Mouse (Mus musculus) hindbrain, embryonic 12.5 days (tissue): Measurements from ENCODE around the gene Bmp2k. TPM values are rescaled to one million over a fixed set of nuclear protein-coding genes. Genes with fewer than 3 reads are reported as not detected.

Experiments
- ATAC-seq: fragments of 200-750 bp; cut with Nextera tagmentation; 2 replicates; pipeline ENCODE4 v1.8.0; 2017; ENCODE audit warnings: moderate TSS enrichment; ENCODE audit not compliant: low FRiP score
- H3K27ac ChIP-seq: fragments of 300-500 bp; sonication (generic); 2 replicates; pipeline ENCODE4 v1.5.1; 2016; ENCODE audit warnings: mild to moderate bottlenecking
- H3K27me3 ChIP-seq: fragments of 300-500 bp; sonication (generic); 2 replicates; pipeline ENCODE4 v1.6.1; 2016; ENCODE audit warnings: mild to moderate bottlenecking
- H3K36me3 ChIP-seq: fragments of 300-500 bp; sonication (generic); 2 replicates; pipeline ENCODE4 v1.6.1; 2016; ENCODE audit warnings: mild to moderate bottlenecking
- H3K4me1 ChIP-seq: fragments of 300-500 bp; sonication (generic); 2 replicates; pipeline ENCODE4 v1.6.1; 2016
- H3K4me2 ChIP-seq: fragments of 300-500 bp; sonication (generic); replicated peaks from 2 replicates; pipeline ENCODE4 v1.6.1; 2016; ENCODE audit warnings: mild to moderate bottlenecking
- H3K4me3 ChIP-seq: fragments of 300-500 bp; sonication (generic); 2 replicates; pipeline ENCODE4 v1.5.1; 2016; ENCODE audit warnings: mild to moderate bottlenecking
- H3K9ac ChIP-seq: fragments of 300-500 bp; sonication (generic); 2 replicates; pipeline ENCODE4 v1.6.1; 2016; ENCODE audit warnings: mild to moderate bottlenecking, moderate library complexity
- H3K9me3 ChIP-seq: fragments of 300-500 bp; sonication (generic); replicated peaks from 2 replicates; pipeline ENCODE4 v1.6.1; 2016; ENCODE audit warnings: mild to moderate bottlenecking
- WGBS: fragments of 180-500 bp; shearing (Covaris S2); methylation state at CpG from one replicate; pipeline ENCODE4 v1.1.7; 2016; 5-methylcytosine and 5-hydroxymethylcytosine counted together
- polyA plus RNA-seq: library from polyadenylated mRNA; unstranded; fragments of >200 nt; fragmentation: Nextera tagmentation; extraction: Ambion mirVana; gene quantifications from 2 replicates; pipeline ENCODE4 v1.2.1, GENCODE M21; 2016

Gene Bmp2k
- polyA plus RNA-seq, 1 experiment from 2014 or later: 12.8 TPM

DNA sequence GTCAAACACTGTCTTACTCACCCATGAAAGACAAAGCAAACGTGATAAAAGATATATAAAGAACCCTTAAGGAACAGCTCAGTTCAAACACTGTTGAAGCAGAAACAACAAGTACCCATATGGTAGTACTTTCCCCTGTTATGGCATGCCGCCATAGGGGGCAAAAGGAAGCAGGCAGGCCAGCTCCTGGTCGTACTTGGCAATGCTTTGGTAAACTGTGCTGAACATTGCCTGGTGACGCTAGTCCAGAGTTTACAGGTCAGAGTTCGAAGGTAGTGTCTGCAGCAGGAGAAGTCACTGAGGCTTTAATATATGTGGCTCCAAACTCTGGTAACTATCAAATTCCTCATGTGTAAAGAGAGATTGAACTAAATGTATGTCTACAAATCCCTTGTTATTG is 81.2 kb downstream of the Bmp2k start:
- Histone ChIP-seq H3K36me3 (no peaks in the 10 kb centered on the region), H3K4me1 (no peaks in the 10 kb centered on the region), H3K9me3 (no peaks in the 10 kb centered on the region), H3K4me3 (no peak overlapping the region), H3K4me2 (no peak overlapping the region), H3K9ac (no peak overlapping the region), H3K27me3 (no peaks in the 10 kb centered on the region), H3K27ac (no peak overlapping the region)
- WGBS: 77% methylated on average over 5 of the region's 5 CpGs
- ATAC-seq: no peak

DNA sequence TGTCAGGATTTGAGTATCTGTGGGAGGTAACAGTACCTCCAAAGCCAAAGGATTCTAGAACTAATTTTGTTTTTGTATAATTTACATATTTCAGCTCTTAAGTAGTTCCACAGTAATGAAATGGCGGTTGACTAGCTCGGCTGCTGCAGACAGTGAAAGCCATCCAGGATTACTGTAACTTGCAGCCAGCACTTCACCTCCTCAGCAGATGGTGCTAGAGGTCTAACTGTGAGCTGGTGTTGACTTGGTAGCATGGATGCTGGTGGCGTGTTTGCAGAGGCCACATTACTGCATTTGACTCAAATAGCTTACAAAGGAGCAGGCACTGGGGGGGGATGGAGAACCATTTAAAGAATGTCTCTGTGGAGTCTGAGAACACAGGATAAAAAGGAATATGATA is 84.0 kb downstream of the Bmp2k start:
- no peak overlapping the region for H3K4me2 ChIP-seq
- no peaks in the 10 kb centered on the region for H3K4me1 ChIP-seq
- no peaks in the 10 kb centered on the region for H3K9me3 ChIP-seq
- WGBS: 77% methylated on average over 3 of the region's 3 CpGs
- H3K9ac ChIP-seq: no peak overlapping the region
- no peak for ATAC-seq
- H3K27ac ChIP-seq: no peak overlapping the region
- H3K4me3 ChIP-seq: no peak overlapping the region
- no peaks in the 10 kb centered on the region for H3K27me3 ChIP-seq
- peaks cover 18% of the 10 kb centered on the region for H3K36me3 ChIP-seq

DNA sequence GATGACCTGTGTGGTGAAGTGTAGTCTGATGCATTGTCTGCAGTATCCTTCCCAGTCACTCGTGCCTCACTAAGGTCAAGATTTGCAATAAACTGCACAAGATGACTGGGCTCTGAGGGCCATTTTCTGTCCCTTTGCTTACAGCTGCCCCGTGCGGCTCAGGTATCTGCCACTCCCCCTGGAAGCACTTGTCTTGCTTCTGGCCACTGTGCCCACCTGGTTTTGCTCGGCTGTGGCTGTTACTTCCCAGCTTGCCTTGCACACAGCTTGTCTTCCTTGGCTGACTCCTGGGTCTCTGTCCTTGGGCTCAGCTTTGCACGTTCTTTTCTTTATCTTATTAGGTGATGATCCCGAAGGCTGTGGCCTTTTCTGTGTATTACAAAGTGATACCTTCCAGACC is 86.2 kb downstream of the Bmp2k start:
- Histone ChIP-seq H3K4me1 (no peaks in the 10 kb centered on the region), H3K27me3 (no peaks in the 10 kb centered on the region), H3K4me3 (no peak overlapping the region), H3K9me3 (no peaks in the 10 kb centered on the region), H3K4me2 (no peak overlapping the region), H3K36me3 (peaks cover 34% of the 10 kb centered on the region), H3K9ac (no peak overlapping the region), H3K27ac (no peak overlapping the region)
- no peak for ATAC-seq
- WGBS: 88% methylated on average over 6 of the region's 6 CpGs

DNA sequence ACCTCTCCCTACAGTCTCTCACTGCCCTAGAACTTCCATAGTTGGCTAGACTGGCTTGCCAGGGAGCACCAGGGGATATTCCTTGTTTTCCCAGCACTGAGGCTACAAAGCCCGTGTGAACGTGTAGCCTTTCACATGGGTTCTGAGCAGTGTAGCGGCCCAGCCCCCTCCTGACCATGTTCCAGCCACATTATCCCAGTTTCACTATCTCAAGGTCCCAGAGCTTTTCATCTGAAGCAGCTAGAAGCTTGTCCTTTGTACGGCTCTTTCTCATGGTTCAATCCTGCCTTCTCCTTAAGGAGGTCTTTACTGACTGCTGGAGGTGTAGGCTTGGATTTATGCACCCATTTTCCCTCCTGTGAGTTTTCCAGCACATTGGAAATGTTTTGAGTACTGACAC is 87.1 kb downstream of the Bmp2k start:
- Histone ChIP-seq H3K4me3 (no peak overlapping the region), H3K4me2 (no peak overlapping the region), H3K36me3 (peaks cover 38% of the 10 kb centered on the region), H3K9ac (no peak overlapping the region), H3K27ac (no peak overlapping the region), H3K9me3 (no peaks in the 10 kb centered on the region), H3K4me1 (no peaks in the 10 kb centered on the region), H3K27me3 (no peaks in the 10 kb centered on the region)
- WGBS: 90% methylated on average over 4 of the region's 4 CpGs
- ATAC-seq: no peak

DNA sequence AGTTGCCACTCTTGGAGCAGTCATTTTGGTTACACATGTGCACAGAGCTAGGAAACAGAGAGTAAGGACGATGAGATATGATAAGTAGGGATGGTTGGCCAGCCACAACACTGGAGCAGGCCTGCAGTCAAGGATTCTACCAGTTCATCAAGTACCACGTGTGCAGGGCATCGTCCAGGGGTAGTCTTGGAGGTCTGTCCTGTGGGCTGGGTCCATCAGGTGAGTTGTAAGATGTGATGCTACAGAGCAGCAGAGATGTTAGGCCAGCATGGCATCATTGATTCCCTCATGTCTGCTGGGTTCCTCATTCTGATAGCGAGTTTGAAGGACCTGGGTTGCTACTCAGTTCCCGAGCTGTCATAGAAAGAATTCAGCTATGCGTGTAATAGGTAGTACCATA is 87.6 kb downstream of the Bmp2k start:
- H3K9me3 ChIP-seq: no peaks in the 10 kb centered on the region
- no peak overlapping the region for H3K9ac ChIP-seq
- 92% methylated on average over 6 of the region's 6 CpGs for WGBS
- H3K4me2 ChIP-seq: no peak overlapping the region
- no peak overlapping the region for H3K27ac ChIP-seq
- peaks cover 41% of the 10 kb centered on the region for H3K36me3 ChIP-seq
- no peaks in the 10 kb centered on the region for H3K27me3 ChIP-seq
- no peak for ATAC-seq
- no peak overlapping the region for H3K4me3 ChIP-seq
- no peaks in the 10 kb centered on the region for H3K4me1 ChIP-seq

DNA sequence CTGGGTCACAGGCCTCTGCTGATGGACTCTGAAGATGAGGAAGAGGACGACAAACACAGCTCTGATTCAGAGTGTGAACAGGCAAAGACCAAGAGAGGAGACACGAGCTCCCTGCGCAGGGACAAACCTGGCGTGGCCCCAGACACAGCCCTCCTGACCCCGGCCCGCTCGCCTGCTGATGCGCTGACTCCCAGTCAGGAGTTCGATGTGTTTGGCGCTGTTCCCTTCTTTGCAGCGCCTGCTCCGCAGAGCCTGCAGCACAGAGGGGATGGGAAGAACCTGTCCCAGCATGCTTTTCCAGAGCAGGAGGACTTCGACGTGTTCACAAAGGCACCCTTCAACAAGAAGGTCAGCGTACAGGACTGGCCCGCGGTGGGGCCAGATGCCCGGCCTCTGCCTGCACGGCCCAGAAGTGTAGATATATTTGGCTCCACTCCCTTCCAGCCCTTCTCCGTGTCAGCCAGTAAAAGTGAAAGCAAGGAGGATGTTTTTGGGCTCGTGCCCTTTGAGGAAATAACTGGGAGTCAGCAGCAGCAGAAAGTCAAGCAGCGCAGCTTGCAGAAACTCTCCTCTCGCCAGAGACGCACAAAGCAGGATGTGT is 89.6 kb downstream of the Bmp2k start:
- H3K36me3 ChIP-seq: peaks cover 43% of the 10 kb centered on the region
- WGBS: 91% methylated on average over 24 of the region's 24 CpGs
- no peak overlapping the region for H3K9ac ChIP-seq
- H3K4me3 ChIP-seq: no peak overlapping the region
- H3K27ac ChIP-seq: no peak overlapping the region
- no peaks in the 10 kb centered on the region for H3K4me1 ChIP-seq
- H3K9me3 ChIP-seq: no peaks in the 10 kb centered on the region
- no peak overlapping the region for H3K4me2 ChIP-seq
- no peaks in the 10 kb centered on the region for H3K27me3 ChIP-seq
- no peak for ATAC-seq

DNA sequence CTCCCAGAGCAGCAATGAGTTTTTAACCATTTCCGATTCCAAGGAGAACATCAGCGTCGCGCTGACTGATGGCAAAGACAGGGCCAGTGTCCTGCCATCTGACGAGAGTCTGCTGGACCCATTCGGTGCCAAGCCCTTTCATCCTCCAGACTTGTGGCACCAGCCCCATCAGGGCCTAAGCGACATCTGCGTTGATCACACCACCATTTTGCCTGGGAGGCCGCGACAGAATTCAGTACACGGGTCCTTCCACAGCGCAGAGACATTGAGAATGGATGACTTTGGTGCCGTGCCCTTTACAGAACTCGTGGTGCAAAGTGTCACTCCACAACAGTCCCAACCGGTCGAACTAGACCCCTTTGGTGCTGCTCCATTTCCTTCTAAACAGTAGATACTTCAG is 90.3 kb downstream of the Bmp2k start:
- H3K4me3 ChIP-seq: no peak overlapping the region
- no peak overlapping the region for H3K9ac ChIP-seq
- no peak overlapping the region for H3K27ac ChIP-seq
- no peaks in the 10 kb centered on the region for H3K27me3 ChIP-seq
- no peaks in the 10 kb centered on the region for H3K9me3 ChIP-seq
- no peak for ATAC-seq
- WGBS: 93% methylated on average over 16 of the region's 16 CpGs
- no peak overlapping the region for H3K4me2 ChIP-seq
- H3K4me1 ChIP-seq: no peaks in the 10 kb centered on the region
- H3K36me3 ChIP-seq: peaks cover 45% of the 10 kb centered on the region

DNA sequence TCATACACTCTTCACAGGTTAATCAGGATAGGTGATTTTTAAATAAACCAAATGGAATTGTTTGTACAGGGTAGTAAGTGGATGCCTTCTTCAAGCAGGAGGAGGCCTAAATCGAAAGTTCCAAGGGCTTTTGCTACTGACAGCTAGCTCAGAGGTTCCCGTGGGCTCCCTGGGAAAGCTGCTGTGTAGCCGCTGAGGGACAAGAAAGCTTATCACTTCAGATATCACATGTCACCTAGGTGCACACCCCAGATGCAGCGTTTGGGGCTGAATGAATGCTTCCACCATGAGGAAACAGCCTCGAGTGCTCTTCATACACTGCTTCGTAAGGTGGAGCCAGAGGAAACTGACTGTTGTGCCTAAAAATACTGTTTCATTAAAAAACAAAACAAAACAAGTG is 90.7 kb downstream of the Bmp2k start:
- H3K4me1 ChIP-seq: no peaks in the 10 kb centered on the region
- no peak overlapping the region for H3K27ac ChIP-seq
- no peak overlapping the region for H3K4me2 ChIP-seq
- H3K27me3 ChIP-seq: no peaks in the 10 kb centered on the region
- H3K36me3 ChIP-seq: peaks cover 49% of the 10 kb centered on the region
- H3K4me3 ChIP-seq: no peak overlapping the region
- WGBS: 86% methylated on average over 6 of the region's 6 CpGs
- ATAC-seq: no peak
- no peaks in the 10 kb centered on the region for H3K9me3 ChIP-seq
- H3K9ac ChIP-seq: no peak overlapping the region

DNA sequence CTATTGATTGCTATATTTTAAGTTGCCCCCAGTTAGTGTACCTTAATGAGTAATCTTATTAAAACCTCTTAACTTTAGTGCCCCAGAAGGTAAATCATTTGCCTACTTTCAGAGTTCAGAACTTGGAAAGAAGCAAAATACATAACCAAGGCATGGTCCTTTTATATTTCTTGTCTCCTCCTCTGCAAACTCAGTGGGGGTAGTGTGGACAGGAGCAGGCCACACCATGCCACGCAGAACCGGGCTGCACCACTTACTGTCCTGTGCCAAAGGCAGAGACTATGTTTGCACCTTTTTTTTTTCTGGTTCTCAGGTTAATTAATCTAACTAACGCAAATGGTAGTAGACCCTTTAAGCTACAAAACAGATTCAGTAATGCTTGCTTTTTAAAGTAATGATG is 91.9 kb downstream of the Bmp2k start:
- no peaks in the 10 kb centered on the region for H3K9me3 ChIP-seq
- H3K4me2 ChIP-seq: no peak overlapping the region
- no peak overlapping the region for H3K4me3 ChIP-seq
- WGBS: 95% methylated on average over 3 of the region's 3 CpGs
- H3K36me3 ChIP-seq: peaks cover 46% of the 10 kb centered on the region
- ATAC-seq: no peak
- H3K9ac ChIP-seq: no peak overlapping the region
- no peaks in the 10 kb centered on the region for H3K4me1 ChIP-seq
- no peaks in the 10 kb centered on the region for H3K27me3 ChIP-seq
- no peak overlapping the region for H3K27ac ChIP-seq

DNA sequence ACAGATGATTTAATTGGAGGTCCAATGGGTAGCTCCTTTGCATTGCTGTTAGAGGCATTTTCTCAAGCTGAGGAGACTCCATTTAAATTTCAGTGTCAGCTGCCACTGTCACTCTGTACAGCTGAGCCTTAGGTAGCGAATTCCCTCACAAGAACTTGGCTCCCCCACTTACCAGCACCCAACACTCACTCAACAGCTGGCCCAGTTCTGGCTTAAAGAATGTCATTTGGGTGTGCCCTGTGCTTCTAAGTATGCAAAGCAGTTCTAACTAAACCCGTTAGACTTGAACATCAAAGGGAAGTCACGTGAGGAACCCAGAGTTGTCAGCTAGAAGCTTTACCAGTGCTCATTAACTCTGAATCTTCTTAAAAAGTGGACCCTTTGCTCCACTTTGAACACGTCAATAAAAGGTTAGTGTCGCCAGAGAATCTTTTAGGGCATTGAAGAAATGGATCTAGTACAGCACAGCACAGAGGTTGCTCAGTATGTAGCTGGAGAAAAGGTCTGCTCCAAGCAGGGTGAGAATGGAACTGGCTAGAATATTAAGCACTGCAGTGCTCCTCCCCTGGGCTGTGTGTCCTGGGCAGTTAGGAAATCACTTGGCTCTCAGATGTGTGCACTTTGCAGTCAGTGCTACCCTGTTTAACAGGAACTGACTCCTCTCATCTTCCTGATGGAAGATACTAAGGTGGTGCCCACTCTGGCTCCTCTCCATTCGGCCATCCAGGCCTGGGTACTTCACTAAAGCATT is 92.7 kb downstream of the Bmp2k start:
- WGBS: 80% methylated on average over 6 of the region's 6 CpGs

DNA sequence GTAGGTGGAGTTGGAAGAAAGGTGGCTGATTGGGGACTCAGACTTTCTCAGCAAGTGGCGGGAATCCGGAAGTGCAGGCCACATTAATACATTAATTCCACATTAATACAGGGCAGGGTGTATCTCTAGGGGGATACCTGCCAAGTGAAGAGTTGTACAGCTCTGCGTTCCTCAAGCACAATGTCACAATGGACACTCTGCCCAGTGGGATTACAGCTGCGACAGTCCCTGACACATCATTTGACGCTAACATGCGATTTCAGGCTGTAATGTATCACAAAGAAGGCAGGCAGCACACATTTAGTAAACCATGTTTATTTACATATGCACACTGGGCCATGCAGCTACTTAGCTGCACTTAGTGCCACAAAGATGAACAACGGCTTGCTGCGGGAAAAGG is 95.5 kb downstream of the Bmp2k start:
- no peak overlapping the region for H3K4me2 ChIP-seq
- no peak overlapping the region for H3K4me3 ChIP-seq
- H3K27ac ChIP-seq: no peak overlapping the region
- no peaks in the 10 kb centered on the region for H3K9me3 ChIP-seq
- H3K4me1 ChIP-seq: no peaks in the 10 kb centered on the region
- no peak overlapping the region for H3K9ac ChIP-seq
- H3K36me3 ChIP-seq: peaks cover 34% of the 10 kb centered on the region
- H3K27me3 ChIP-seq: no peaks in the 10 kb centered on the region
- ATAC-seq: no peak
- WGBS: 80% methylated on average over 8 of the region's 8 CpGs

More for the DNA sequence above, 92.7 kb downstream of the Bmp2k start:
- H3K4me1 ChIP-seq: no peaks in the 10 kb centered on the region
- H3K9me3 ChIP-seq: no peaks in the 10 kb centered on the region
- H3K27me3 ChIP-seq: no peaks in the 10 kb centered on the region
- H3K36me3 ChIP-seq: peaks cover 49% of the 10 kb centered on the region
- no peak for ATAC-seq
- H3K4me2 ChIP-seq: no peak overlapping the region
- no peak overlapping the region for H3K4me3 ChIP-seq
- H3K27ac ChIP-seq: no peak overlapping the region
- no peak overlapping the region for H3K9ac ChIP-seq

DNA sequence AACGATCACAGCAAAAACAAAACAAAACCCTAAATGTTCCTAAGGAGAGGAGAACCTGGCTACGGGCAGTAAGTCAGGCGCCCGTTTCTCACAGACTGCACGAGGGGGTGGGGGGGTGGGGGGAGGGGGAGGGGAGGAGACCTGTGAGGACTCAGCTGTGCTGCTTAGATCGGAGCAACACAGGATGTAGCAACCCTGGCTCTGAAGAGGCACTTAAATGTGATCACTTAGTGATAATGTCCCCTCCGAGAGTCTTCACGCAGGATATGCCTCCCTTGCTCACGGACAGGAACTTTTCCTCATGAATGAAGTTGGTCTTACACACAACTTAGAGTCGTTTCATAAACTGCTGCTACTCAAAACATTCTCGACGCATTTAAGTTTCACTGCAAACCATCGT is 97.8 kb downstream of the Bmp2k start:
- WGBS: 74% methylated on average over 10 of the region's 13 CpGs
- Histone ChIP-seq H3K4me3 (no peak overlapping the region), H3K9ac (no peak overlapping the region), H3K4me2 (no peak overlapping the region), H3K4me1 (no peaks in the 10 kb centered on the region), H3K27me3 (no peaks in the 10 kb centered on the region), H3K27ac (no peak overlapping the region), H3K36me3 (peaks cover 37% of the 10 kb centered on the region), H3K9me3 (no peaks in the 10 kb centered on the region)
- ATAC-seq: no peak

DNA sequence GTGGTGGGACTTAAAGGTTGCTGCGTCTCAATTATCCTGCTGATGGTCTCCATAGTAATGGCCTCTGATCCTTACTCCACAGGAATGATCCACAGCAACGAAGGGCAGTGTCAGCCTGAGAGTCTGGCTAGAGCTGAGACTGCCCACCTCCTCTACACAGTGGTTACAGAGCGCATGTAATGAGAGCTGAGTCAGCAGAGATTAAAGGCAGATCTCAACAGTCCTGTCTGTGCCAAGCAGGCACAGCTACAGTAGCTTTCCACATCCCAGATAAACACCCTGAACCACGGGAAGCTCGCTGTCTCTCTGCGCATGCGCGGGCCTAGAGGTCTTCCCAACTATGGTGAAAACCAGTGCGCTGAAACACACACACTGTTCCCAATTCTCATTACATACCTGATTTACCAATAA is 100.1 kb downstream of the Bmp2k start:
- WGBS: 67% methylated on average over 9 of the region's 9 CpGs
- Histone ChIP-seq H3K9ac (no peak overlapping the region), H3K27ac (no peak overlapping the region), H3K36me3 (peaks cover 45% of the 10 kb centered on the region), H3K9me3 (no peaks in the 10 kb centered on the region), H3K4me1 (no peaks in the 10 kb centered on the region), H3K4me2 (no peak overlapping the region), H3K4me3 (no peak overlapping the region), H3K27me3 (no peaks in the 10 kb centered on the region)
- no peak for ATAC-seq
